Mouse (Mus musculus): ENCODE measurements around the gene P2ry13.
A peak's percentile ranks its signal among the peaks of the same experiment; 100 is the strongest.

The P2ry13 gene

GRCm38 (mm10) chr3:59210727-59211126 is at the start of gene P2ry13:
Gene P2ry13 (minus strand): TSS chr3:59210882.
- no peak for DNase-seq (ENCODE audit: low spot score)

GRCm38 (mm10) chr3:59257740-59258664 is 47.3 kb upstream of the P2ry13 start:
- DNase-seq (ENCODE audit: low spot score): no peak

GRCm38 (mm10) chr3:59250454-59250853 is 39.8 kb upstream of the P2ry13 start:
- DNase-seq (ENCODE audit: low spot score): no peak

DNA sequence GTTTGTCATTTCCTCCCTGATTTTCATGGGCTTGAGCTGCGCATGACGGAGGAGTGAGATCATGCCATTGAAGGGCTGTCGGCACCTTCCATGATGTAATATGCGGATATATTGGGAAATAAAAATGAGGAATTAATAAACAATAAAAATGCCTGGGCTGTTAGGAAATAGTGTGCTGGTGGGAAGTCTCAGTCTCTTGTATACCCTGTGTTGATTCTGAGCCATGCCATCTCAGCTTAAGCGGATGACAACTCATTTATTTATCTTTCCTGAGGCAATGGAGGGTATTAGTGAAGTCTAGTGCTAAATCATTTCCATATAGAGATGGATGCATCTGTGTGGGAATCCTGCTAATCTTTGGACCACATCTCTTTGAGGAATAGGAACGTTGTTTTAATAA is 37.3 kb upstream of the P2ry13 start:
- DNase-seq (ENCODE audit: low spot score): no peak

DNA sequence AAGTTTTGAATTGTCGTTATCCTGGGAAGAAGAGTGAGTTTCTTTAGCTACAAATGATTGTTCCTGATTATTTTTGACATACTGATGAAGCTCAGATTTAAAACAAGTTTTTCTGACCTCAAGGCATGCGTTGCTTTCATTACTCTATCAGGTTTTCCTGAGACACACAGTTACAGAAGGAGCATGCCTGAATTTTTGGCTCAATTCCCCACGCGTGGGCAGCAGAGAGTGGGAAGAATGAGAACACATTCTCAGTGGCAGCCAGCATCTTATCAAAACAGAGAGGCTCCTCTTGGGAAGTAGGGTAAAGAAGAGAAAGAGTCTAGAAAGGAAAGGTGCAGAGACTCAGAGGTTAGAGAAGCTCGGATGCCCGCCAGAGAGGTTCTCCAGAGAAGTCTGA is 32.7 kb upstream of the P2ry13 start:
- DNase-seq (ENCODE audit: low spot score): no peak

DNA sequence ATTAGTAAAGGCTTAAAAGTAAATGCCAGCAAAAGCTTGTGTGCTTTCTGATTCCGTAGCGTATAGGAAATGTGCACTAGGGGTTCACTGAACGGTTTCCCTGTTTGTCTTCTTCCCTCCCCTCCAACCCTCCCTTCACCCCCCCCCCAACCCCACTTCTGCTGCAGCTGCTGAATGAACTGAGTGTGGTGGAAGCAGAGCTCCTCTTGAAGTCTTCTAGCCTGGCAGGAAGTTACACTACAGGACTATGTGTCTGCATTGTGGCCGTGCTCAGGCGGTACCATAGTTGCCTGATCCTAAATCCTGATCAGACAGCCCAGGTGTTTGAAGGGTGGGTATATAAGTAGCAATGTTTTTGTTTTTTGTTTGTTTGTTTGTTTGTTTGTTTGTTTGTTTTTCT is 24.2 kb upstream of the P2ry13 start:
- DNase-seq (ENCODE audit: low spot score): no peak

- DNase-seq (ENCODE audit: low spot score): no peak
Observed at GRCm38 (mm10) chr3:59230912-59231311, 20.2 kb upstream of the P2ry13 start.

DNA sequence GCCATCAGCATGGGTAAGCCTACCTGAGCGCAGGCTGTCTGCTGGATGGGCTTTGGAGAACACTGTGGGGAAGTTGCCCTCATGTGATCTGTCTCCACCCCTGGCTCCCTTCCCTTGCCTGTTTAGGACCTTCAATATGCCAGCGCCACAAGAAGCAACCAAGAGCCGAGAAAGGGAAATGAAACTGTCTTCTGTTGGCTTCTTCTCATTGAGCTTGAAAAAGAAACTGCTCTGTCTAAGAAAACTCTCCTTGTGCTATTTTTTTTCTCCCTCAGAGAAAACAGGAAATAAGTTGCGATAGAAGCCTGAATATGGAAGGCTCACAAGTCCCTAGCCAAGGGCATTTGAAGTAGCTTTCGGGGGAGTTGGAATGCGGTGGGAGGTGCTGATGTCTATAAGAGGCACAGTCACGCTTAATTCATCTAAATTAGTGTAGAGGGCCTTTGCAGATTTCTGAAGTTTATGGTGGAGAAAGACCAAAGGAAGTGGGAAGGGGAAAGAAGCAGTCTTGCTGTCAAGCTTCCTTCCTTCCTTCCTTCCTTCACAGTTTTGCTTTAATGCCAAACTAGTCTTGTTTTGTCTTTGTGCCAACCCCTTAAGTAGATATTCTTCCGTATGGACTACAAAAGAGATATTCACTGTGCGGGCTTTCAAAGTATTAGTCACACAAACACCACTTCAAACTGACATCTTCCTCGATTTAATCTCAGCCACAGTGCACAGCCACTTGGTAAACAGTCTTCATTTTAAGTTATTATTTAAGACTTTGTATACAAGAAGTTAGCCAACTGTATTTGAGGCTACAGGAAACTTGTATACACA is 18.3 kb upstream of the P2ry13 start:
- DNase-seq (ENCODE audit: low spot score): no peak

DNA sequence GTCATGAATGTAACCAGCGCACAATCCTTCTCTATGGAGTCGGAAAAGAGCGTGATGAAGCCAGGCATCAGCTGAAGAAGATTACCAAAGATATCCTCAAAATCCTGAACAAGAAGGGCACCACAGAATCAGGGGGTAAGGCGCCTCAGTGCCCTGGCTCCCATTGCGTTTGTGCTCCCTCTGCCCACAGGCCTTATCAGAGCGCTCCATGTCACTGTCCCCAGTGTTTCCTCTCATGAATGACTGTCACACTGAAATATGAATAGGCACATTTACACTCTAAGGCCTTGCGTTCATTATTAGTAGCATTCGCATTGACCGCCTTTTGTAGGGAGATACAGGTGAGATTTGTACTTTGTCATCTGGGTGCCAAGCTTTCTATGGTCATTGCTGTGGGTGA is 17.0 kb upstream of the P2ry13 start:
- DNase-seq (ENCODE audit: low spot score): no peak

DNA sequence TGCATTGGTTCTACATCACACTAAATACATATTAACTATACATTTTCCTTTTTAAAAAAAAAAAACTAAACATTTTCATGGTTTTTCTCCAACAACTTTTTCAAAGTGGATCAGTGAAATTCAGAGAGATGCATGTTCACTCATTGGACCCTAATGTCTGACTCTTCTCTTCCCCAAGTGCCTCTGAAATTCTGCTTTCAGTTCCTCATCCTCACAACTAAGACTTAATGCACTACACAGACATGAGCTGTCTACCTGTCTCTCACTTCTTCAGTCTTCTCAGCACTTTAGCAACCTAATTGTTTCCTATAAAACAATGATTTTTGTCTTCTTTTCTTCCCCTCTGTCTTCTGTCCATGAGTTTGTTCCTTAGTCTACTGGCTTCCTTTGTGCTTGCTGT is 14.7 kb upstream of the P2ry13 start:
- no peak for DNase-seq (ENCODE audit: low spot score)

DNA sequence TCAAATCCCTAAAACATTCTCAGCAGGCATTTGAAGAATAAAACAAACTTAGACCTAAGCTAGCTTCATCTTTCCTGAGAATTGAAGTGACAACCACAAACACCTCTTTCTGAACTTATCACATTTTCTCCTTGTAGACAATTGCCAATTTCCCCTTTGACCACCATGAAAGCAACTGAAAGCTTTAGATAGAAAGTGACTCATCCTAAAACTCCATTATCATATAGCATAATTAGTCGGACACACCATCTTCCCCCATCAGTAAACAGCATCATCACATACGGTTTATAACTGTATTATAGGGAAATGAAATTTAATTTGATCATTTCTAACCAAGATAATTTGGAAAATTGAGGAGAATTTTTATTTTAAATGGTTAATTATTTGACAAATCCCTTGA is 11.6 kb upstream of the P2ry13 start:
- no peak for DNase-seq (ENCODE audit: low spot score)

- no peak for DNase-seq (ENCODE audit: low spot score)
Observed at GRCm38 (mm10) chr3:59219326-59219725, 8.6 kb upstream of the P2ry13 start.

DNA sequence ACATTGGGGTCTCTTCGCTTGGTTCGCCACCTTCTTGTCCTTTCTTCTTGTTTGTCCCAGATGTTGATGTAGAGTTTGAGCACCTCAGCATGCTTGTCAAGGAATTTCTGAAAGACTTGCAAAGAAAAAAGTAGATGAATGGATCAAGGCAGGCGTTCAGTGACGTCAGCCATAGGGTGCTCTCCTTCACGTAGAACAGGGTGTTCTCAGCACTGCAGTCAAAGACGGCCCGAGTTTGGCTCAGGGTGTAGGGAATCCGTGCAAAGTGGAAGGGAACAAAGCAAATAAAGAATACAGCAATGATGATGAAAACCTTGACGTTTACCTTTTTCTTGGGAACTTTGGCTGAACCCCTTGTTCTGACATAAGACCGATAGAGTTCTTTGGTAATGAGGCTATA is 6.5 kb upstream of the P2ry13 start:
- no peak for DNase-seq (ENCODE audit: low spot score)

DNA sequence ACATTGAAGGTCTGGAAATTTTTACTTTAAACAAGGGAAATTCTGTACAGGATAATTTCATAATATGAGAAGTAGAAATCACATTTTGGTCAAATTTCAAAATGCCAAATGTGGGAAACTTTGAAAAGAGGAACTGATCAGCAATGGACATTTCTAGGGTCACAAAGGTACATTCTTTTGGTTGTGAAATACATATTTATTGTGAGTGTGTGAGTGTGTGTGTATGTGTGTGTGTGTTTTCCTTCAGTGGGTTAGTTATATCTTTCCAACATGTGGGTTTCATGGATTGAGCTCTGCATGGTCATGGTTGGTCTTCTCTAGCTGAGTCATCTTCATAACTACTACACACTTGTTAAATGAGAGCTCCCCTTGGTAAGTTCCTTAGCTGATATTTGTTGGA is 1.7 kb upstream of the P2ry13 start:
- no peak for DNase-seq (ENCODE audit: low spot score)

DNA sequence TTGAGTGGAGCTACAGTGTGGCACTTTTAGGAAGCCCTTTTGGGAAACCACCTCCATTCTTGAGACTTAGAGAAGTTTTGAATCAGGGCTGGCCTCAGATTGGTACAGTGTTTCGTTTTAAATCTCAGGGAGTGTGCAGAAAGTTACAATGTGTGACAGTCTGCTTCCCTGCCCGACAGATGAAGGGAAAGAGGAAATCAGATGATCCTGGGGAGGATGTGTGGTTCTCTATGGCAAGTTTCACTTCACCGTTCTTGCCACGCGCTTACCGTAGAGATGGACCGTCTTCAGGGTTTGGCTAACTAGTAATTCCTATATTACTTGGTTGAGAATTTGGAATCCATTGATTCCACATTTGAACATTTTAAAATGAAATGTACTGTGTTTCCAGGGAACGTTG is 1.1 kb upstream of the P2ry13 start:
- DNase-seq (ENCODE audit: low spot score): no peak

- DNase-seq (ENCODE audit: low spot score): no peak
Observed at GRCm38 (mm10) chr3:59210089-59210488, 593 bp downstream of the P2ry13 start.

GRCm38 (mm10) chr3:59208650-59209548 is 1.8 kb downstream of the P2ry13 start:
- peak; percentile 89 for DNase-seq (ENCODE audit: low spot score)

GRCm38 (mm10) chr3:59205941-59206340 is 4.7 kb downstream of the P2ry13 start:
- DNase-seq (ENCODE audit: low spot score): no peak

DNA sequence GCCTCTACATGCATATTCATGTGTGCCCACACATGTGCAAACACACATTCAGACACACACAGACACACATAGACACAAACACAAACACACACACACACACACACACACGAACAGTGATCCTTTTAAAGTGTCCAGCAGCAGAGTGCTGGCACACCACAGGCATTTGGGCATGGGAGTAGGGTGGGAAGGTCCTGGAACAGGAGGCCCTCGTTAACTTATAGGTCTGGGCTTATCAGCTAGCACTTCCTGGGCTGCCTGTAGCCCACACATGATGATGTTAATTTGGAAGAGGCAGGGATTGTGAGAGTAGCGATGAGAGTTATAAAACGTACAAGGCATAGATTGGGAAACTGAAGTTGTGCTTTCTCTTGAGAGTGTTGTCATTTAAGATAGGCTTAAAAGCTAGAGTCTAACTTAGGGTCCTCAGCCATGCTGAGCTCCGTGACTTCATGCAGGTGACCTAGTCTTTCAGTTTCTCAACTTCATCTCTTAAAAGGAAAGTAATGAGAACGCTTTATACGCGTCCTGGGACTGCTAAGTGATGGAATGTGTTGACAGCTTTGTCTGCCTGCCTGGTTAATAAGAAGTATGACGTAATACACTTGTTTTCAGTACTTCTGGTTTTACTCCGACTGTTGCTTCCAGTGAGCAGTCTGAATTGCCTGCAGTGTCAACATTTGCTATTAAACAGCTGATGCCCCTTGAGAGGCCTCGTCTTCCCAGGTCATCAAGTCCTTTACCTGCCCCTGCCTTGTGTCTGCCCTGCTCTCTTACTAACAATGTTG is 5.8 kb downstream of the P2ry13 start:
- no peak for DNase-seq (ENCODE audit: low spot score)

GRCm38 (mm10) chr3:59203802-59204520 is 6.7 kb downstream of the P2ry13 start:
- no peak for DNase-seq (ENCODE audit: low spot score)

Measured in retina, embryonic 14.5 days (tissue).